Mouse (Mus musculus): Measurements from ENCODE around the gene Frzb. TPM values are rescaled to one million over a fixed set of nuclear protein-coding genes. Genes with fewer than 3 reads are reported as not detected.

The Frzb gene
- polyA plus RNA-seq, 1 experiment, result 0.86 TPM

- H3K36me3 ChIP-seq (ENCODE audit: control insufficient read depth, insufficient read depth, low read length), result no peaks in the 10 kb centered on the region
- H3K4me3 ChIP-seq (ENCODE audit: low read depth, low read length), result no peak overlapping the region
- 96% methylated on average over 2 of the region's 2 CpGs for WGBS
- H3K4me1 ChIP-seq (ENCODE audit: control insufficient read depth, insufficient read depth, insufficient read length, low read length), result peaks cover 8% of the 10 kb centered on the region
- H3K27me3 ChIP-seq (ENCODE audit: control insufficient read depth, insufficient read depth, low read length), result peaks cover 27% of the 10 kb centered on the region
- no peak for TF ChIP-seq CTCF (IDR thresholded peaks at IDR 0.05; ENCODE audit: extremely low read depth, insufficient read length, insufficient replicate concordance, low read depth, low read length)
- TF ChIP-seq POLR2A (IDR thresholded peaks at IDR 0.05; ENCODE audit: low read depth, low read length), result no peak
- H3K27ac ChIP-seq (ENCODE audit: insufficient read depth, low read depth, low read length), result no peak overlapping the region
These were observed 3.5 kb downstream of the Frzb start for GRCm38 (mm10) chr2:80443962-80444361.

- Histone ChIP-seq H3K4me3 (ENCODE audit: low read depth, low read length) (no peak overlapping the region), H3K36me3 (ENCODE audit: control insufficient read depth, insufficient read depth, low read length) (no peaks in the 10 kb centered on the region), H3K4me1 (ENCODE audit: control insufficient read depth, insufficient read depth, insufficient read length, low read length) (0 out of 2 replicates have a peak, but pooled peaks cover 2% of the 10 kb centered on the region), H3K27ac (ENCODE audit: insufficient read depth, low read depth, low read length) (no peak overlapping the region), H3K27me3 (ENCODE audit: control insufficient read depth, insufficient read depth, low read length) (peaks cover 11% of the 10 kb centered on the region)
- WGBS, result 87% methylated on average over 3 of the region's 3 CpGs
- TF ChIP-seq CTCF (IDR thresholded peaks at IDR 0.05; ENCODE audit: extremely low read depth, insufficient read length, insufficient replicate concordance, low read depth, low read length) (no peak), POLR2A (IDR thresholded peaks at IDR 0.05; ENCODE audit: low read depth, low read length) (no peak)
These were observed 6.0 kb downstream of the Frzb start for GRCm38 (mm10) chr2:80441386-80441785.

- Histone ChIP-seq H3K36me3 (ENCODE audit: control insufficient read depth, insufficient read depth, low read length) (no peaks in the 10 kb centered on the region), H3K27ac (ENCODE audit: insufficient read depth, low read depth, low read length) (no peak overlapping the region), H3K27me3 (ENCODE audit: control insufficient read depth, insufficient read depth, low read length) (no peaks in the 10 kb centered on the region), H3K4me1 (ENCODE audit: control insufficient read depth, insufficient read depth, insufficient read length, low read length) (no peaks in the 10 kb centered on the region), H3K4me3 (ENCODE audit: low read depth, low read length) (no peak overlapping the region)
- 81% methylated on average over 3 of the region's 3 CpGs for WGBS
- no peak for TF ChIP-seq POLR2A (IDR thresholded peaks at IDR 0.05; ENCODE audit: low read depth, low read length)
- no peak for TF ChIP-seq CTCF (IDR thresholded peaks at IDR 0.05; ENCODE audit: extremely low read depth, insufficient read length, insufficient replicate concordance, low read depth, low read length)
These were observed 8.6 kb downstream of the Frzb start for GRCm38 (mm10) chr2:80438854-80439253.

- 59% methylated on average over 2 of the region's 2 CpGs for WGBS
- Histone ChIP-seq H3K27me3 (ENCODE audit: control insufficient read depth, insufficient read depth, low read length) (no peaks in the 10 kb centered on the region), H3K36me3 (ENCODE audit: control insufficient read depth, insufficient read depth, low read length) (no peaks in the 10 kb centered on the region), H3K27ac (ENCODE audit: insufficient read depth, low read depth, low read length) (no peak overlapping the region), H3K4me1 (ENCODE audit: control insufficient read depth, insufficient read depth, insufficient read length, low read length) (no peaks in the 10 kb centered on the region), H3K4me3 (ENCODE audit: low read depth, low read length) (no peak overlapping the region)
- TF ChIP-seq CTCF (IDR thresholded peaks at IDR 0.05; ENCODE audit: extremely low read depth, insufficient read length, insufficient replicate concordance, low read depth, low read length), result no peak
- TF ChIP-seq POLR2A (IDR thresholded peaks at IDR 0.05; ENCODE audit: low read depth, low read length), result no peak
These were observed 10.0 kb downstream of the Frzb start for GRCm38 (mm10) chr2:80437401-80437800.

GRCm38 (mm10) chr2:80434783-80435572, 12.4 kb downstream of the Frzb start:
- no peaks in the 10 kb centered on the region for H3K4me1 ChIP-seq (ENCODE audit: control insufficient read depth, insufficient read depth, insufficient read length, low read length)
- no peaks in the 10 kb centered on the region for H3K36me3 ChIP-seq (ENCODE audit: control insufficient read depth, insufficient read depth, low read length)
- H3K4me3 ChIP-seq (ENCODE audit: low read depth, low read length), result no peak overlapping the region
- no peak overlapping the region for H3K27ac ChIP-seq (ENCODE audit: insufficient read depth, low read depth, low read length)
- 59% methylated on average over 11 of the region's 11 CpGs for WGBS
- TF ChIP-seq CTCF (IDR thresholded peaks at IDR 0.05; ENCODE audit: extremely low read depth, insufficient read length, insufficient replicate concordance, low read depth, low read length), result no peak
- no peak for TF ChIP-seq POLR2A (IDR thresholded peaks at IDR 0.05; ENCODE audit: low read depth, low read length)
- no peaks in the 10 kb centered on the region for H3K27me3 ChIP-seq (ENCODE audit: control insufficient read depth, insufficient read depth, low read length)

GRCm38 (mm10) chr2:80433254-80433876, 14.1 kb downstream of the Frzb start:
- Histone ChIP-seq H3K27me3 (ENCODE audit: control insufficient read depth, insufficient read depth, low read length) (no peaks in the 10 kb centered on the region), H3K4me3 (ENCODE audit: low read depth, low read length) (no peak overlapping the region), H3K27ac (ENCODE audit: insufficient read depth, low read depth, low read length) (no peak overlapping the region), H3K36me3 (ENCODE audit: control insufficient read depth, insufficient read depth, low read length) (no peaks in the 10 kb centered on the region), H3K4me1 (ENCODE audit: control insufficient read depth, insufficient read depth, insufficient read length, low read length) (no peaks in the 10 kb centered on the region)
- 89% methylated on average over 6 of the region's 6 CpGs for WGBS
- TF ChIP-seq POLR2A (IDR thresholded peaks at IDR 0.05; ENCODE audit: low read depth, low read length), result no peak
- no peak for TF ChIP-seq CTCF (IDR thresholded peaks at IDR 0.05; ENCODE audit: extremely low read depth, insufficient read length, insufficient replicate concordance, low read depth, low read length)

- TF ChIP-seq POLR2A (IDR thresholded peaks at IDR 0.05; ENCODE audit: low read depth, low read length) (no peak), CTCF (IDR thresholded peaks at IDR 0.05; ENCODE audit: extremely low read depth, insufficient read length, insufficient replicate concordance, low read depth, low read length) (no peak)
- Histone ChIP-seq H3K27ac (ENCODE audit: insufficient read depth, low read depth, low read length) (no peak overlapping the region), H3K4me3 (ENCODE audit: low read depth, low read length) (no peak overlapping the region), H3K36me3 (ENCODE audit: control insufficient read depth, insufficient read depth, low read length) (no peaks in the 10 kb centered on the region), H3K27me3 (ENCODE audit: control insufficient read depth, insufficient read depth, low read length) (no peaks in the 10 kb centered on the region), H3K4me1 (ENCODE audit: control insufficient read depth, insufficient read depth, insufficient read length, low read length) (no peaks in the 10 kb centered on the region)
- 11% methylated on average over 1 of the region's 1 CpGs for WGBS
These were observed 16.9 kb downstream of the Frzb start for GRCm38 (mm10) chr2:80430357-80431053.

Measured in small intestine, adult 2 months (tissue).